Mouse (Mus musculus) CD4-positive, CD25-positive, alpha-beta regulatory T cell, adult 2 months (primary cell): ENCODE results near the gene Tpm1.
A peak's percentile ranks its signal among the peaks of the same experiment; 100 is the strongest.

ENCODE experiments used
- DNase-seq: peaks from one replicate; pipeline ENCODE4 v3.0.0-alpha.2; 2012; ENCODE audit warnings: low read depth, low spot score

Gene Tpm1

GRCm38 (mm10) chr9:67046881-67047605 lies 2.2 kb downstream of the Tpm1 start:
- DNase-seq = peak; percentile 67

GRCm38 (mm10) chr9:67045966-67046602 lies 3.1 kb downstream of the Tpm1 start:
- DNase-seq = peak; percentile 13

- no peak for DNase-seq
Measured at GRCm38 (mm10) chr9:67045306-67045675, 3.9 kb downstream of the Tpm1 start.

- peak; percentile 72 for DNase-seq
Measured at GRCm38 (mm10) chr9:67044551-67045305, 4.5 kb downstream of the Tpm1 start.

GRCm38 (mm10) chr9:67043231-67044199 lies 5.7 kb downstream of the Tpm1 start:
- peak; percentile 99 for DNase-seq

GRCm38 (mm10) chr9:67042813-67043207 lies 6.4 kb downstream of the Tpm1 start:
- no peak for DNase-seq

GRCm38 (mm10) chr9:67041840-67042812 lies 7.1 kb downstream of the Tpm1 start:
- DNase-seq = no peak

GRCm38 (mm10) chr9:67040963-67041839 lies 8.0 kb downstream of the Tpm1 start:
- no peak for DNase-seq

GRCm38 (mm10) chr9:67039867-67040266 lies 9.3 kb downstream of the Tpm1 start:
- DNase-seq = no peak

- no peak for DNase-seq
Measured at GRCm38 (mm10) chr9:67038686-67039085, 10.5 kb downstream of the Tpm1 start.

GRCm38 (mm10) chr9:67037666-67038065 lies 11.5 kb downstream of the Tpm1 start:
- DNase-seq = no peak

GRCm38 (mm10) chr9:67036527-67037118 lies 12.6 kb downstream of the Tpm1 start:
- no peak for DNase-seq

GRCm38 (mm10) chr9:67035957-67036451 lies 13.2 kb downstream of the Tpm1 start:
- no peak for DNase-seq

- DNase-seq = peak; percentile 45
Measured at GRCm38 (mm10) chr9:67034677-67035076, 14.5 kb downstream of the Tpm1 start.

GRCm38 (mm10) chr9:67033016-67033415 lies 16.2 kb downstream of the Tpm1 start:
- DNase-seq = no peak

- DNase-seq = no peak
Measured at GRCm38 (mm10) chr9:67032611-67033010, 16.6 kb downstream of the Tpm1 start.

GRCm38 (mm10) chr9:67029518-67029917 lies 19.7 kb downstream of the Tpm1 start:
- no peak for DNase-seq

- no peak for DNase-seq
Measured at GRCm38 (mm10) chr9:67028929-67029328, 20.3 kb downstream of the Tpm1 start.
